Mouse (Mus musculus) stomach, postnatal 0 days (tissue): ENCODE measurements at regions not wholly inside any gene's neighbourhood (a gene's known extent, or its start where the extent isn't known, plus 50 kb on each side); places are given as distances from the start of the nearest gene placed in this dataset.

ENCODE experiments used
- CTCF ChIP-seq: IDR thresholded peaks from 2 replicates; pipeline ENCODE4 v1.5.1; 2016; ENCODE audit warnings: antibody characterized with exemption, low read depth, mild to moderate bottlenecking, moderate library complexity
- EP300 ChIP-seq: optimal IDR thresholded peaks from 2 replicates; pipeline ENCODE3; 2016; ENCODE audit warnings: antibody characterized with exemption

- TF ChIP-seq CTCF: no peak; the same call in 1 of the 2 replicates
- TF ChIP-seq EP300: no peak
These were observed 119.3 kb upstream of the Kif2a start for GRCm38 (mm10) chr13:107141209-107141608.
